Mouse (Mus musculus) embryonic facial prominence, embryonic 13.5 days (tissue): ENCODE measurements at regions not wholly inside any gene's neighbourhood (a gene's known extent, or its start where the extent isn't known, plus 50 kb on each side); places are given as distances from the start of the nearest gene placed in this dataset.

Experiments
- ATAC-seq: fragments of 200-750 bp; cut with Nextera tagmentation; 2 replicates; pipeline ENCODE4 v1.8.0; 2017; ENCODE audit warnings: low read depth; ENCODE audit not compliant: insufficient number of reproducible peaks, insufficient read depth, low FRiP score, low TSS enrichment
- H3K27ac ChIP-seq: fragments of 300-500 bp; sonication (generic); 2 replicates; pipeline ENCODE4 v1.5.1; 2015; ENCODE audit warnings: moderate library complexity, mild to moderate bottlenecking, inconsistent platforms
- H3K27me3 ChIP-seq: fragments of 300-500 bp; sonication (generic); 2 replicates; pipeline ENCODE4 v1.6.1; 2015; ENCODE audit warnings: mild to moderate bottlenecking, inconsistent platforms
- H3K36me3 ChIP-seq: fragments of 300-500 bp; sonication (generic); 2 replicates; pipeline ENCODE4 v1.6.1; 2015; ENCODE audit warnings: mild to moderate bottlenecking, inconsistent platforms
- H3K4me1 ChIP-seq: fragments of 300-500 bp; sonication (generic); 2 replicates; pipeline ENCODE4 v1.6.1; 2015; ENCODE audit warnings: inconsistent platforms
- H3K4me2 ChIP-seq: fragments of 300-500 bp; sonication (generic); 2 replicates; pipeline ENCODE4 v1.6.1; 2015; ENCODE audit warnings: moderate library complexity, mild to moderate bottlenecking, inconsistent platforms
- H3K4me3 ChIP-seq: fragments of 300-500 bp; sonication (generic); 2 replicates; pipeline ENCODE4 v1.5.1; 2015; ENCODE audit warnings: mild to moderate bottlenecking, inconsistent platforms
- H3K9ac ChIP-seq: fragments of 300-500 bp; sonication (generic); 2 replicates; pipeline ENCODE4 v1.6.1; 2015; ENCODE audit warnings: mild to moderate bottlenecking, inconsistent platforms
- H3K9me3 ChIP-seq: fragments of 300-500 bp; sonication (generic); 2 replicates; pipeline ENCODE4 v1.6.1; 2016; ENCODE audit warnings: inconsistent platforms
- WGBS: fragments of 180-500 bp; shearing (Covaris S2); methylation state at CpG from one replicate; pipeline ENCODE4 v1.1.7; 2015; ENCODE audit warnings: mixed read lengths; 5-methylcytosine and 5-hydroxymethylcytosine counted together

GRCm38 (mm10) chr15:36945309-36945708 is 62.3 kb downstream of the Zfp706 start:
- Histone ChIP-seq H3K27me3 (no peaks in the 10 kb centered on the region), H3K36me3 (no peaks in the 10 kb centered on the region), H3K9me3 (no peaks in the 10 kb centered on the region), H3K27ac (no peak overlapping the region), H3K9ac (no peak overlapping the region), H3K4me1 (peaks cover 19% of the 10 kb centered on the region), H3K4me2 (no peak overlapping the region), H3K4me3 (no peak overlapping the region)
- no peak for ATAC-seq
- WGBS, result 89% methylated on average over 4 of the region's 4 CpGs

- Histone ChIP-seq H3K4me3 (no peak overlapping the region), H3K36me3 (no peaks in the 10 kb centered on the region), H3K9me3 (no peaks in the 10 kb centered on the region), H3K27me3 (no peaks in the 10 kb centered on the region), H3K4me2 (no peak overlapping the region), H3K9ac (no peak overlapping the region), H3K4me1 (peaks cover 19% of the 10 kb centered on the region), H3K27ac (no peak overlapping the region)
- ATAC-seq, result no peak
- WGBS, result 78% methylated on average over 8 of the region's 8 CpGs
Measured at GRCm38 (mm10) chr15:36944556-36945171, 62.9 kb downstream of the Zfp706 start.

GRCm38 (mm10) chr15:36943492-36944112 is 64.0 kb downstream of the Zfp706 start:
- Histone ChIP-seq H3K4me3 (no peak overlapping the region), H3K27me3 (no peaks in the 10 kb centered on the region), H3K27ac (peak overlapping the region; percentile 60), H3K9ac (0 out of 2 replicates have a peak overlapping the region, but pooled peaks have one; percentile 32), H3K36me3 (no peaks in the 10 kb centered on the region), H3K9me3 (no peaks in the 10 kb centered on the region), H3K4me1 (peaks cover 25% of the 10 kb centered on the region), H3K4me2 (no peak overlapping the region)
- ATAC-seq, result no peak
- 46% methylated on average over 12 of the region's 12 CpGs for WGBS

- Histone ChIP-seq H3K9me3 (no peaks in the 10 kb centered on the region), H3K4me3 (no peak overlapping the region), H3K4me2 (no peak overlapping the region), H3K36me3 (no peaks in the 10 kb centered on the region), H3K9ac (no peak overlapping the region), H3K4me1 (peaks cover 37% of the 10 kb centered on the region), H3K27me3 (no peaks in the 10 kb centered on the region), H3K27ac (peak overlapping the region; percentile 4; the same call in 1 of the 2 replicates)
- ATAC-seq, result no peak
- WGBS, result 55% methylated on average over 4 of the region's 4 CpGs
Measured at GRCm38 (mm10) chr15:36942261-36942660, 65.3 kb downstream of the Zfp706 start.

- Histone ChIP-seq H3K9me3 (no peaks in the 10 kb centered on the region), H3K4me3 (no peak overlapping the region), H3K4me1 (peaks cover 40% of the 10 kb centered on the region), H3K9ac (no peak overlapping the region), H3K4me2 (no peak overlapping the region), H3K36me3 (no peaks in the 10 kb centered on the region), H3K27ac (no peak overlapping the region; the same call in 1 of the 2 replicates), H3K27me3 (no peaks in the 10 kb centered on the region)
- 80% methylated on average over 5 of the region's 5 CpGs for WGBS
- no peak for ATAC-seq
Measured at GRCm38 (mm10) chr15:36941741-36942140, 65.8 kb downstream of the Zfp706 start.

GRCm38 (mm10) chr15:36939608-36940007 is 68.0 kb downstream of the Zfp706 start:
- H3K36me3 ChIP-seq, result no peaks in the 10 kb centered on the region
- H3K27ac ChIP-seq, result no peak overlapping the region
- H3K4me3 ChIP-seq, result no peak overlapping the region
- 78% methylated on average over 9 of the region's 9 CpGs for WGBS
- H3K4me1 ChIP-seq, result peaks cover 40% of the 10 kb centered on the region
- H3K4me2 ChIP-seq, result no peak overlapping the region
- no peaks in the 10 kb centered on the region for H3K27me3 ChIP-seq
- no peaks in the 10 kb centered on the region for H3K9me3 ChIP-seq
- no peak overlapping the region for H3K9ac ChIP-seq
- ATAC-seq, result no peak

GRCm38 (mm10) chr15:36939153-36939552 is 68.4 kb downstream of the Zfp706 start:
- H3K9me3 ChIP-seq, result no peaks in the 10 kb centered on the region
- peak overlapping the region; percentile 84 for H3K4me2 ChIP-seq
- peak overlapping the region; percentile 89; the same call in 1 of the 2 replicates for H3K27ac ChIP-seq
- 24% methylated on average over 8 of the region's 9 CpGs for WGBS
- no peaks in the 10 kb centered on the region for H3K27me3 ChIP-seq
- peak overlapping the region; percentile 78 for H3K9ac ChIP-seq
- peak overlapping the region; percentile 58 for H3K4me3 ChIP-seq
- no peaks in the 10 kb centered on the region for H3K36me3 ChIP-seq
- peak; percentile 20; the same call in 1 of the 2 replicates for ATAC-seq
- peaks cover 40% of the 10 kb centered on the region for H3K4me1 ChIP-seq

- Histone ChIP-seq H3K36me3 (no peaks in the 10 kb centered on the region), H3K27me3 (no peaks in the 10 kb centered on the region), H3K9ac (peak overlapping the region; percentile 78), H3K27ac (peak overlapping the region; percentile 89), H3K9me3 (no peaks in the 10 kb centered on the region), H3K4me3 (peak overlapping the region; percentile 58), H3K4me1 (peaks cover 37% of the 10 kb centered on the region), H3K4me2 (peak overlapping the region; percentile 84)
- peak; percentile 90 for ATAC-seq
- under 1% methylated on average over 54 of the region's 57 CpGs for WGBS
Measured at GRCm38 (mm10) chr15:36938511-36939150, 68.9 kb downstream of the Zfp706 start.

- 9% methylated on average over 13 of the region's 13 CpGs for WGBS
- H3K4me2 ChIP-seq, result peak overlapping the region; percentile 84
Measured at GRCm38 (mm10) chr15:36937757-36938498, 69.6 kb downstream of the Zfp706 start.

GRCm38 (mm10) chr15:36937067-36937657 is 70.4 kb downstream of the Zfp706 start:
- 62% methylated on average over 11 of the region's 11 CpGs for WGBS
- Histone ChIP-seq H3K4me1 (peaks cover 26% of the 10 kb centered on the region), H3K4me3 (no peak overlapping the region), H3K27me3 (no peaks in the 10 kb centered on the region), H3K4me2 (no peak overlapping the region), H3K9me3 (no peaks in the 10 kb centered on the region), H3K9ac (no peak overlapping the region), H3K36me3 (no peaks in the 10 kb centered on the region), H3K27ac (no peak overlapping the region)
- ATAC-seq, result no peak

More at GRCm38 (mm10) chr15:36937757-36938498, 69.6 kb downstream of the Zfp706 start:
- H3K9me3 ChIP-seq, result no peaks in the 10 kb centered on the region
- ATAC-seq, result peak; percentile 12; the same call in 1 of the 2 replicates
- peaks cover 30% of the 10 kb centered on the region for H3K4me1 ChIP-seq
- peak overlapping the region; percentile 58 for H3K4me3 ChIP-seq
- H3K36me3 ChIP-seq, result no peaks in the 10 kb centered on the region
- peak overlapping the region; percentile 78 for H3K9ac ChIP-seq
- no peaks in the 10 kb centered on the region for H3K27me3 ChIP-seq
- peak overlapping the region; percentile 89 for H3K27ac ChIP-seq

GRCm38 (mm10) chr15:36934801-36935200 is 72.8 kb downstream of the Zfp706 start:
- no peaks in the 10 kb centered on the region for H3K27me3 ChIP-seq
- peaks cover 21% of the 10 kb centered on the region for H3K4me1 ChIP-seq
- H3K4me3 ChIP-seq, result no peak overlapping the region
- no peak overlapping the region for H3K4me2 ChIP-seq
- ATAC-seq, result no peak
- H3K36me3 ChIP-seq, result no peaks in the 10 kb centered on the region
- no peak overlapping the region for H3K27ac ChIP-seq
- WGBS, result 66% methylated on average over 3 of the region's 3 CpGs
- no peak overlapping the region for H3K9ac ChIP-seq
- no peaks in the 10 kb centered on the region for H3K9me3 ChIP-seq
